Mouse (Mus musculus) neural tube, postnatal 0 days (tissue): Measurements from ENCODE around the gene Arhgef1. TPM values are rescaled to one million over a fixed set of nuclear protein-coding genes. Genes with fewer than 3 reads are reported as not detected.

Experiments used
- microRNA-seq: library from miRNA; unstranded; fragments of <30 nt; microRNA quantifications from one replicate; pipeline ENCODE4, GENCODE M21; 2016
- polyA plus RNA-seq: library from polyadenylated mRNA; unstranded; fragments of >200 nt; fragmentation: Nextera tagmentation; extraction: Ambion mirVana; gene quantifications from 2 replicates; pipeline ENCODE4 v1.2.1, GENCODE M21; 2015

Gene Arhgef1
- 50.7 and 62.5 TPM in 2 replicates for polyA plus RNA-seq

DNA sequence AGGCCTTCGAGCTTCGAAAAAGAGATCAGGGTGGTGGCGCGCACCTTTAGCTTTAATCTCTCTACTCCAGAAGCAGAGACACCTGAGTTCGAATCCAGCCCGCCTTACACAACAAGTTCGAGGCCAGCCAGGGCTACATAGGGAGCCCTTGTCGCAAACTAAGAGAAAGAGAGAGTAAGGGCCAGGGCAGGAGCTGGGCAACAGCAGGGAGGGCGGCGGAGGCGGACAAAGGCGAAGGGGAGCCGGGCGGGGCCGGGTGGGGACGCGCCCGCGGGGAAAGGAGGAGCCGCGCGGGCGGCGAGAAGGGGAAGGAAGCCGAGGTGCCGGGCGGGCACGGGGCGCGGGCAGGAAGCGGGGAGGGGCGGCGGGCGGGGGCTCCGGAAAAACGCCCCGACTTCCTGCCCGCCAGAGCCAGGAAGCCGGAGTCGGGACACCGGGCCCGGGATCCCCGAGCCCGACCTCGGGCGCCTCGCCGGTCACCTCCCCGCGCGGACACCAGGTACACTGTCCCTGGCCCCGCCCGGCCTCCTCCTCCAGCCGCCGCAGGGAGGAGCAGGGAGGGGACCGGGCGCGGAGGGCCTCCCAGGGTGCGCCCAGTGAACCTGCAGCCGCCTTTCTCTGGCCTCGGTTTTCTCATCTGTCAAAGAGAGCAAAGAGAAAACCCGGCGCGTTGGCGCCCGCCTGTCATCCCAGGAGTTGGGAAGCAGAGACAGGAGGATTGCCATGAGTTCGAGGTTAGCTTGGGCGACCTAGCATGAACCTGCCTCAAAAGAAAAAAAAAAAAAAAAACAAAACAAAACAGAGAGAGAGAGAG lies at the start of gene Arhgef1:
TSS of gene Arhgef1 (plus strand) at position 283 of the 814 bp plus-strand sequence.

DNA sequence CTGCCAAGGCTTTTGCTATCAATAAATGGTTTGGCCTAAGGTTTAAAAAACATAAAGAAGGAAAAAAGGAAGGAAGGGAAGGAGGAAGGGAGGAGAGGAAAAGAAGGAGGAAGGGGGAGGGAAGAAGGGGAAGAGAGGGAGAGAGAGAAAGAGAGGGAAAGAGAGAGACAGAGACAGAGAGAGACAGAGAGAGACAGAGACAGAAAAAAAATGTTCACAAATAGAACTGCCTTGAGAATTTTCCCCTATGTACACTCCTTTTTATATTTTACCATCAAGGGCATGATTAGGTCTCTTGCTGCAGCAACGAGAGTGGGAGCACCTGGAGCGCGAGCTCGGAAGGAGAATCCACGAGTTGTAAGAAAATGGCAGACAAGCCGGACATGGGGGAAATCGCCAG lies 40.8 kb upstream of the Arhgef1 start, which contains the start of gene Gm9844:
TSS of gene Gm9844 (plus strand) at position 301 of the 400 bp plus-strand sequence.

DNA sequence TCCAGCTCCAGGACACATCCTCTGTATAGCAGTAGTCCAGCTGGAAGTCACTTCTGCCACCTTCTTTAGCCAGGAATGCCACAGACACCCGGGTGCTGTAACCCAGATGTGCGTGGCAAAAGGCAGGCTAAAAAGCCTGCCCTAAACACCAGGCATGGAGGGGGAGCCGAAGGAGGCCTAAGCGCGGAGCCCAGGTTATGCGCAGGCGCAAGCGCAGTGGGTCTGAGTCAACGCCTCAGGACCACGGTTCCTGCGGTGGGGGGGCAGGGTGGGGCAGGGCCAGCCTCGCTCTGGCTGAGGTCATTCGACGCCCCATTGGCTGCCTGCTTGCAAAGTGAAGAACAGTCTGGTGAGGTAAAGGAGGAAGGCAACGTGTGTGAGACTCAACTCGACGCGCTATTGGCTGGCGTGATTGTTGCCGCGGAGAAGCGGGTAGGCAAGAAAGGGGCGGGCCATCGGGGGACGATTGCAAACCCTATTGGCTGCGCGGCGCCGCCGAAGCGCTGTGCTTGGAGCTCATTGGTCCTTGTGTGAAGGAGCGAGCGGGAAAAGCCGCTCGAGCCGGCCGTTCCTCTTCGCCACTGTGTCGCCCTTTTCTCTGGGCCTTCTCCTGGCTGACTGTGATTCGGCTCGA lies 33.1 kb upstream of the Arhgef1 start, which contains the start of the genes Lypd4 and Dmrtc2:
TSS of gene Lypd4 (minus strand) at position 410 of the 634 bp plus-strand sequence.
TSS of gene Dmrtc2 (plus strand) at position 526 of the 634 bp plus-strand sequence.

DNA sequence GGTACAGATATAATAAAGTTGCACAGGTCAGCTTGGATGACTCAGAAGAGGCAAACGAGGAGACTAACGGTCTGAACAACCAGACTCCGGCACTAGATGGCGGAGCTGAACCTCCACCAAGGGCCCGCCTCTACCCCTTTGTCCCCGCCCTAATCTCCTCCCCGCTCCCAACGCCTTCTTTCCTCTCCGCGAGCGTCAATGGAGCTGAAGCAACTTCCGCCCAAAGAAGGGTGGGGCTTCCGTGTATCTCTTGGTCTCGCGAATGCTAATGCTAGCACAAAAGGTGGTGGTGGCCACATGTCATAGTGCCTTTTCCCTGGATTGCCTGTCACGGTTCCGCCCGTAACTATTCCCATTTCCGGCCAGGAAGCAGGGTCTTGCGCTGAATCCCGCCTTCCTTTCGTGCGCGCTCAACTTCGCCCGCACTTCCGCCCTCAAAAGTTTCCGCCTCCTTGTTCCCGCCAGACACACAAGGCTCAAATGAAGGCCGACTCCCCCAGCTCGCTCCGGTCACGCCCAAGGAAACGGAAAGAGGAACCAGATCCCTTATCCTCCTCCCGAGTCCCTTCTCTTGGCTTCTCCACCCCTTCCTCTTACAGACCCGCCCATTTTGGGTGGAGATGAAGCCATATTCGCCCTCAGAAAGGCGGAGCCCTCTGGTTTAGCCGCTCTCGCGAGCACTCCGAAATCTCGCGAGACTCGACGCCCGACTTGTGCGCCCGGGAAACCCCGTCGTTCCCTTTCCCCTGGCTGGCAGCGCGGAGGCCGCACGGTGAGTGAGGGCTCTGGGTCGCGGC lies 18.6 kb upstream of the Arhgef1 start, which contains the start of gene Rps19:
TSS of gene Rps19 (plus strand) at position 476 of the 797 bp plus-strand sequence.

DNA sequence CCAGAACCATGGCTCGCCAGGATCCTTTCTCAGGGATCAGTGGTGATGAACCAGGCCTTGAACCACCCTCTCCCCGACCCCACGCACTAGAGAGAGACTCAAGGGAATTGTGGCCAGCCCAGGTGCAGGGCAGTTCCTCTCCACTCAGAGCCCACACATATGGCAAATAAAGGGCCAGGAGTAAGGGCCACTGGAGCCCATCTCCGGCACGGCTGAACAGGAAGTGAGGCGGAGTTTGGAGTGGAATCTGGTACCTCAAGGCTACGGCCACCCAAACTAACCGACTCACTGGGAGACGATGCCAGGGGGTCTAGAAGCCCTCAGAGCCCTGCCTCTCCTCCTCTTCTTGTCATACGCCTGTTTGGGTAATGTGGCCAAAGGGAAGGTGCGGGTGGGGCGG lies 5.5 kb upstream of the Arhgef1 start, which contains the start of gene Cd79a:
TSS of gene Cd79a (plus strand) at position 158 of the 400 bp plus-strand sequence.

DNA sequence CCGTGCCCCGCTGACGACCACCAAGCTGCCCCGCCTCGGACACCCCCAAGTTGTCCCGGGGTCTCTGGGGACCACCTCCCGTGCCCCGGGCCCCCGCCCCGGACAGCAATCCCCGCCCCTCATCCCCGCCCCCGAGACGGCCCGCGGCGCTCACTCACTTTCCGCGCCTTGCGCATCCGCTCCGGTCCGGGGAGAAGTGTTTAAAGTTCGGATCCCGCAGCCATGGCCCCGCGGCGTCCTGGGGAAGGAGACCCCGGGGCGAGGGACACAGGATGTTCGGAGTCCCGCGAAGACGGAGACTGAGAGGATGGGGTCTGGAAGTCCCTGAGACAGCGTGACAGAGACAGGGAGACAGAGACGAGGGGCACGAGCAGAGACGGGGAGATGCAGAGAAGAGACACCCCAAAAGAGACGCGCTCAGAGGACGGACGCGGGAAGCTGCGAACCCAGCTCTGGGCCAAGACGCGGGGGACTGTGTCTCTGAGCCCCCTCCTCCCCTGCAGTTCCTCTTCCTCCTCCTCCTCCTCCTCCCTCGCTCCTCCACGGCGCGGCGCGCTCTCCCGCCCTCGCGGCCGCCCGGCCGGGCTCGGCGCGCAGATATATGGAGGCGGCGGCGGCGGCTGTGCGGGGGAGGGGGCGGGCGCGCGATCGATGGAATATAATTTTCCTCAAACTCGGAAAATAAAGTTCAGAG lies 41.7 kb downstream of the Arhgef1 start, which contains the start of gene Gm4881:
TSS of gene Gm4881 (minus strand) at position 238 of the 694 bp plus-strand sequence.

DNA sequence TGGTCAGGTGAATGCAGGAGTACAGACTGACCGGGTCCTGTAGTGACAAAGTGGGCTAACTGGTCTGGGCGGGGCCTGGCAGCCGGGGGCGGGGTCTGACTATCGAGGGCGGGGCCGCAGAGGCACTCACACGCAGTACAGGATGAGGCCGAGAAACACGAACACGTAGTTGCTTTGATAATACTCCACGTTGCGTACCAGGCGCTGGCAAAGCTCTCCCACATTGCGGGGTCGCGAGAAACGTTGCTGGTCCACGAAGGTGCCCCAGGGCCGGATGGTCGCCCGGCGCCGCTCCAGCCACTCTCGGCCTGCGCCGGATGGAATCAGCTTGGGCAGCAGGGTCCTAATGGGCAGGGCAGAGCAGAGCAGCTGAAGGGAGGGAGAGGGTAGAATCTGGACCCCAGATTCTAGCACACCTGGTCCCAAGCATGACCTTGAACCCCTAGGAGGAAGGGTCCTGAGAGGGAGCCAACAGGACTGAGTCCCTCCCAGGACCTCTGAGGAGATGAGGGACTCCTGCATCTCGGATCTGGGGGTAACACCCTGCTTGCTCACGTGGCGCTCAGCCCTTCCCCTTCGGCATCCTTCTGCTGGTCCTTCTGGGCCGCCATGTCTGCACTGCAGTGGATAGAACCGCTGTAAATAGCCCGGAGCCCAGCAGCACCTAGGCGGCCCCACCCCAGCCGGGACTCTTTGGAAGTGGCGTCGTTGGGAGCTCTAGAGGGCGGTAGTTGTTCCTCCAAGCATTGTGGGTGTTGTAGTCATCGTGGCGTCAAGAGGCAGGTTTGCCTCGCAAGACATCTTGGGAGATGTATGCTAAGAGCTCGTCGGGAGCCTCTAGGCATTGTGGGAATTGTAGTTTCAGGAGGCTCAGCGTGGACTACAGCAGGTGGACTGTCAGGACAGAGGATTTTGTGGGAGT lies 69.5 kb downstream of the Arhgef1 start, which contains the start of gene Rabac1:
TSS of gene Rabac1 (minus strand) at position 783 of the 922 bp plus-strand sequence.

Small RNAs within 50 kb of the gene (microRNA-seq; reads per million reads assigned to microRNA genes)
- 0.87 reads per million for gene Mir7046

Other genes with a start within 250 kb of the Arhgef1 start
- not detected in 2 replicates for gene Tex101, start 226.2 kb upstream of the Arhgef1 start, polyA plus RNA-seq
- gene BC049730, start 193.7 kb upstream of the Arhgef1 start, polyA plus RNA-seq: not detected in 2 replicates
- not detected in 2 replicates for gene Gm4763, start 176.0 kb upstream of the Arhgef1 start, polyA plus RNA-seq
- gene Cd177, start 142.6 kb upstream of the Arhgef1 start, polyA plus RNA-seq: 0.17 and 0.43 TPM in 2 replicates
- 0.51 and 1.2 TPM in 2 replicates for gene Ceacam10, start 125.7 kb upstream of the Arhgef1 start, polyA plus RNA-seq
- gene Gm9844, start 40.7 kb upstream of the Arhgef1 start, polyA plus RNA-seq: 26.8 and 32.3 TPM in 2 replicates
- not detected in 2 replicates for gene Lypd4, start 33.0 kb upstream of the Arhgef1 start, polyA plus RNA-seq
- gene Dmrtc2, start 32.9 kb upstream of the Arhgef1 start, polyA plus RNA-seq: 0.18 and 0.19 TPM in 2 replicates
- 1,291 and 1,386 TPM in 2 replicates for gene Rps19, start 18.5 kb upstream of the Arhgef1 start, polyA plus RNA-seq
- 0.36 and 1.2 TPM in 2 replicates for gene Cd79a, start 5.5 kb upstream of the Arhgef1 start, polyA plus RNA-seq
- 0.53 and 0.74 TPM in 2 replicates for gene Gm4881, start 41.6 kb downstream of the Arhgef1 start, polyA plus RNA-seq
- gene Rabac1, start 69.8 kb downstream of the Arhgef1 start, polyA plus RNA-seq: 567 and 597 TPM in 2 replicates
- 758 and 883 TPM in 2 replicates for gene Atp1a3, start 103.0 kb downstream of the Arhgef1 start, polyA plus RNA-seq
- 21.5 TPM in 2 replicates for gene Grik5, start 169.4 kb downstream of the Arhgef1 start, polyA plus RNA-seq
- 23.8 and 29.3 TPM in 2 replicates for gene Zfp574, start 169.7 kb downstream of the Arhgef1 start, polyA plus RNA-seq